Mouse (Mus musculus): Measurements from ENCODE around the gene Zfp937. TPM values are rescaled to one million over a fixed set of nuclear protein-coding genes. Genes with fewer than 3 reads are reported as not detected.

Gene Zfp937
- polyA plus RNA-seq, 1 experiment from 2014 or later: 10.2 TPM

Other genes with a start within 250 kb of the Zfp937 start
- 6.8 and 8.2 TPM in 2 replicates for gene Zfp120, start 81.4 kb upstream of the Zfp937 start, polyA plus RNA-seq (2016; fragmentation: Nextera tagmentation; extraction: Ambion mirVana)
- not detected in 2 replicates for gene Gm10770, start 38.4 kb upstream of the Zfp937 start, polyA plus RNA-seq (2016; fragmentation: Nextera tagmentation; extraction: Ambion mirVana)
- not detected in 2 replicates for gene Gm14139, start 36.3 kb upstream of the Zfp937 start, polyA plus RNA-seq (2016; fragmentation: Nextera tagmentation; extraction: Ambion mirVana)
- 4.1 and 5.0 TPM in 2 replicates for gene Gm21994, start 37.5 kb downstream of the Zfp937 start, polyA plus RNA-seq (2016; fragmentation: Nextera tagmentation; extraction: Ambion mirVana)
- gene Gm14124, start 39.4 kb downstream of the Zfp937 start, polyA plus RNA-seq (2016; fragmentation: Nextera tagmentation; extraction: Ambion mirVana): not detected in 2 replicates
- gene Gm10130, start 105.6 kb downstream of the Zfp937 start, polyA plus RNA-seq (2016; fragmentation: Nextera tagmentation; extraction: Ambion mirVana): 1.3 and 1.4 TPM in 2 replicates
- gene 3300002I08Rik, start 144.7 kb downstream of the Zfp937 start, polyA plus RNA-seq (2016; fragmentation: Nextera tagmentation; extraction: Ambion mirVana): 11.3 and 11.8 TPM in 2 replicates
- 9.4 and 9.8 TPM in 2 replicates for gene Zfp442, start 233.4 kb downstream of the Zfp937 start, polyA plus RNA-seq (2016; fragmentation: Nextera tagmentation; extraction: Ambion mirVana)

All from midbrain, embryonic 12.5 days (tissue).